Mouse (Mus musculus): ENCODE results near the gene Zbtb2.

Gene Zbtb2

GRCm38 (mm10) chr10:4332228-4332979, 55.5 kb downstream of the Zbtb2 start:
- DNase-seq, result no peak

GRCm38 (mm10) chr10:4327716-4328115, 60.2 kb downstream of the Zbtb2 start:
- DNase-seq, result no peak

GRCm38 (mm10) chr10:4325562-4325961, 62.3 kb downstream of the Zbtb2 start:
- no peak for DNase-seq

- no peak for DNase-seq
Measured at GRCm38 (mm10) chr10:4323885-4324284, 64.0 kb downstream of the Zbtb2 start.

Data from thymus, postnatal 36 days (tissue).